Mouse (Mus musculus) heart, postnatal 25 days (tissue): ENCODE results near the gene Wdr54. TPM values are rescaled to one million over a fixed set of nuclear protein-coding genes. Genes with fewer than 3 reads are reported as not detected.

Source experiments
- DNase-seq: peaks from one replicate; pipeline ENCODE4 v3.0.0; 2022; ENCODE audit warnings: low spot score
- intact Hi-C: fragments of 180-260 bp; cut with DNase I; formaldehyde crosslinking; loops from one replicate; pipeline ENCODE4 v1.15.1; 2025
- total RNA-seq, 2 experiments: library from RNA; stranded (reverse); gene quantifications; 2 replicates each; pipeline ENCODE4 v1.2.3; 2021

The Wdr54 gene
- 1 to 10 TPM; 1.0 to 2.3 TPM for total RNA-seq

DNA sequence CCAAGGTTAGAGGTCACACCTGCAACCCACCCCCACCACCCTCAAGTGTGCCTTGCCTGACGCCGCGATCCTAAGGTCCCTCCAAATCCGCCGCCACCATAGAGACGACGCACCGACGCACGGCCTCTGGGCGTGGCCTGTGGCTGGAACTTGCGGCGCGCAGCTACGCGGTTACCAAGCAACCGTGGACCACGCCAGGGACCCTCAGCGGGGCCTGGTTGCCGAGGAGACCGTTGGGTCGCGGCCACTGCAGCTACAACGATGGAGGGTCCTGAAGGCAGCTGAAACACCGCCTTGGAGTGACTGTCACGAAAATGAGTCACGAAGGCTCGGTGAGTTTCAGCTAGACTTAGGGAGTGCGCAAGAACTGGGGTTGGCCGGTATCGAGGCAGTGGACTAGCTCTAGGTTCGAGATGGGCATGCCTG is at the start of gene Wdr54, which contains the start of gene 1700003E16Rik:
Gene Wdr54, minus strand, starts transcription at position 139 of the 426 bp plus-strand sequence.
Gene 1700003E16Rik, plus strand, starts transcription at position 146 of the 426 bp plus-strand sequence.
- intact Hi-C loops, result no loop called here
- DNase-seq, result no peak

DNA sequence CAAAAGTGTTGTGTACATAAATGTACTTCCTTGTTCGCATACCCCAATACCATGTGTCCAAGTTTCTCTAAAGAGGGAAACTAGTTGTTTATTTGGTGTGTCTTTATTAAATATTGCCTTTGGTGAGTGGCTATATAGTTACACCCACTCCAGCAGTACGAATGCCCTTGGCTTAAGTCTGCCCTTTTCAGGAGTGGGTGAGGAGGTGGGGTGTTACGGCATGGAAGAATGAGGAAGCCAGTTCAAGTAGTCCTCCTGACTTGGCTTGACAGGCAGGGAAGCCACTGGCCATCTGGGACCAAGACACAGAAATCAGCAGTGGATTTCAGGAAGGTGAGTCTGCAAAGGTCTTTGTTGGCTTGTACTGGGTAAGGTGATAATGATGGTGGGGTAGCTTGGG is 49.7 kb upstream of the Wdr54 start:
- intact Hi-C loops, result no loop called here

GRCm38 (mm10) chr6:83203320-83203719 is 47.1 kb upstream of the Wdr54 start:
- DNase-seq, result no peak
- intact Hi-C loops, result no loop called here

More for the DNA sequence above, 49.7 kb upstream of the Wdr54 start:
- no peak for DNase-seq

GRCm38 (mm10) chr6:83197345-83198004 is 41.3 kb upstream of the Wdr54 start:
- DNase-seq, result no peak
- intact Hi-C loops, result no loop called here

GRCm38 (mm10) chr6:83193571-83193970 is 37.4 kb upstream of the Wdr54 start:
- intact Hi-C loops, result no loop called here

DNA sequence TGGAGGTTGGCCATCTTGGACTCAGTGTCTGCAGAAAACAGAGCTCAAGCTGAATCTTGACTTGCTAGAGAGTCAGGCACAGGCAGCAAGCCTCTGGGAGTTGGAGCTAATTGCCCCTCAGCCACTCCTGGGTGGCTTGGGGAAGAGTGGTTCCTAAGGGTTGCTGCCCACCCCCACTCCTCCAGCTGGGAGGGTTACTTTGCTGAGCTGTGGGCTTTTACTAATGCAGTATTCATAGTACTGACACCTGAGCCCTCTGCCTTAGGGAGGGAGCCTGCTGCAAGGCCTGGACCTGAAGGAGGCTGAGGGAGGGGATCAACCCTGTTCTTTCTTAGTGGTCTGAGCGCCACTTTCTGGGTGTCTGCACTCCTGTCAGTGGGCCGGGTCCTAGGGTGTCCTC is 30.7 kb upstream of the Wdr54 start:
- intact Hi-C loops, result no loop called here

More at GRCm38 (mm10) chr6:83193571-83193970, 37.4 kb upstream of the Wdr54 start:
- DNase-seq, result no peak

GRCm38 (mm10) chr6:83185895-83186861 is 30.0 kb upstream of the Wdr54 start:
- DNase-seq, result peak; percentile 26
- intact Hi-C loops, result no loop called here

More for the DNA sequence above, 30.7 kb upstream of the Wdr54 start:
- DNase-seq, result no peak

- intact Hi-C loops, result no loop called here
- no peak for DNase-seq
Observed at GRCm38 (mm10) chr6:83184858-83185435, 28.8 kb upstream of the Wdr54 start.

DNA sequence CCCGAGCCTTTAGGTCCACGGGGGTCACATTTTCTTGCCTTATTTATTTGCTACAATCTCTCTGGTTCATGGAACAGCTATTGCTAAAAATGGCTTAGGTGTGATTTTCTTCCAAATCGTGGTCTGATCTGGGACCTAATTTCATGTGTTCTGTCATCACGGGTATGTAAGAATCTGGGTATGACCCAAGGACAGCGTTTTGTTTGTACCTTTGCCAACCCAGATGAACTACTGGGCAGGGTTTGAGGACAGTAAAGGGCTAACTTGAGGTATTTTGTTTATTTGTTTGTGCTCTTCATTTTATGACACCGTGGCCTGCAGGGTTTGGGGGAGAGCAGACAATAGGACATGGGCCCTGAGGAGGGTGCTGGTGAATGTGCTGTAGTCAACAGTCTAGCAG is 24.4 kb upstream of the Wdr54 start:
- DNase-seq, result no peak
- intact Hi-C loops, result no loop called here

GRCm38 (mm10) chr6:83179390-83180117 is 23.4 kb upstream of the Wdr54 start:
- intact Hi-C loops, result no loop called here
- no peak for DNase-seq

- intact Hi-C loops, result no loop called here
- no peak for DNase-seq
Observed at GRCm38 (mm10) chr6:83175996-83176395, 19.8 kb upstream of the Wdr54 start.

- intact Hi-C loops, result no loop called here
- no peak for DNase-seq
Observed at GRCm38 (mm10) chr6:83172240-83172920, 16.2 kb upstream of the Wdr54 start.

DNA sequence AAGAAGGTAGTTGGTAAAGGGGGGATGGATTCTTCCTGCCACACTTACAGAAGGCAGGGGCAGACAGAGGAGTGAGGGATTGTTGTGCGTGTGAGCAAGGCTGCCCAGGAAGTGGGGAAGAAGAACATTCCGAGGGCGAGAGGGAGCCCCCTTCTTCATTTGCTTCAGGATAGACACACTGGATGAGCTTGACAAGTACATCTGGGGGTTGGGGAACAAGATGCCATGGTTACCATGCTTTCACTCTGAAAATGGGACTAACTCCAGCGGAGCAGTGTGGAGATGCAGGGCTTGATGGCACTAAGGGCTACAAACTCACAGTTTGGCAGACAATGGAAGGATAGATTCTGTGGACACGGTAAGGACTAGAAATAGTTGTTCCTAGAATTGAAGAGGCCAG is 14.9 kb upstream of the Wdr54 start:
- no peak for DNase-seq
- intact Hi-C loops, result no loop called here

DNA sequence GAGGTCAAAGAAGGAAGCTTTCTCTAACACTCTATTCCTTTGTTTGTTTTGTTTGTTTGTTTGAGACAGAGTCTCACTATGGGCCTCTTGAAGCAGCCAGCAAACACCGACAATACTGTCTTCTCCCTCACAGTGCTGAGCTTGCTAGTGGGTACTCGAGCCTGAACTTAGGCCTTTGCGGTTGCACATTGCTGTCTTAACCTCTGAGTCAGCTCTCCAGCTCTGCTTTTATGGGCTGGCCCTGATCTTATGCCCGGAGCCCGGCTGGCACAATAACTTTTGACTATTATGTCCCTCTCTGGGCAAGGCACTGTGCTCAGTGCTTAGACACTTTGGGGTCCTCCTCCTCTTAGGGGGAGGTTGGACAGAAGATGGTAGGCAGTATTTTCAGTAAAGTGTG is 13.7 kb upstream of the Wdr54 start:
- intact Hi-C loops, result no loop called here
- DNase-seq, result no peak

DNA sequence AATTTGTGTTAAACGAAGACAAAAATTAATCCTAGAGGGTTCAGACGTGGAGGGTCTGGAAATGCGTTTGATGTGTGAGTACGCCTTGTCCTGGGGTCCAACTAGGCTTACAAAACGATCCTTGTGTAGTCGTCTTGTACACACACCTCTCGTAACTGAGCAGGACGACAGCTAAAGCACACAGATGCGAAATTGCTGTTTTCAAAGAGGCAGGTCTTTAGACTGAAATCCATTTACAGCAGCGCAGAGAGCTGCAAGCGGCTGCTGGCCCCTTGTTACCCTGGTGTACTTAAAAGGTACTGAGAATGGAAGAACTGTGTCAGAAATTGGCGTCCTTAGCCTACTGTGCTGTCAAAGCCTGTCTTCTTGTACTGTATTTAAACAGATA is 10.0 kb upstream of the Wdr54 start:
- intact Hi-C loops, result no loop called here
- no peak for DNase-seq

GRCm38 (mm10) chr6:83165607-83166242 is 9.5 kb upstream of the Wdr54 start, which contains the start of gene Dctn1:
Dctn1 (plus strand) TSS chr6:83165920.
- intact Hi-C loops, result no loop called here
- DNase-seq, result peak; percentile 88

GRCm38 (mm10) chr6:83165026-83165606 is 8.9 kb upstream of the Wdr54 start:
- intact Hi-C loops, result no loop called here
- DNase-seq, result no peak

DNA sequence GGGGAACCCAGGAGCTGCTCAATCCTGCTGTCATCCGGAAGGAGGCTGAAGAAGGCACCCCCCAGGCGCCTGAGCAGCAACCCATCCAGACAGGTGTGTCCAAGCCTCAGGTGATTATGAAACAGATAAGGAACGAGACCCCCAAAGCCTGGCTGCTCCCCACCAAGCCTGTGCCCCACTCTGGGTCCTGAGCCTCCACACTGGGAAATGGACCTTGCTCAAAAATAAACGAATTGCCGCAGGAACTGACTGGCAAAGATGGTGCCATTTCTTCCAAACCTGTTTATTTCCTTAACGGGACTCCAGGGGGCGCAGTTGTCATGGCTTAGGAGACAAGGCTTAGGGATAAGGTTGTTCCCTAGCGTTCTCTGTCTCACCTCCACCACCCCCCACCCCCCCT is 6.5 kb upstream of the Wdr54 start:
- intact Hi-C loops, result loop anchor here (5.0 kb wide), 1 partner anchor 105 kb away; no protein-coding TSS in a partner anchor
- no peak for DNase-seq
